Mouse (Mus musculus) cortical plate, adult 2 months (tissue): ENCODE results near the gene Rbms2. TPM values are rescaled to one million over a fixed set of nuclear protein-coding genes. Genes with fewer than 3 reads are reported as not detected.
A peak's percentile ranks its signal among the peaks of the same experiment; 100 is the strongest.

Experiments used
- H3K27ac ChIP-seq: fragments of 200-500 bp; 2 replicates; pipeline ENCODE4 v1.5.1; 2012; ENCODE audit warnings: low read length, control low read depth, inconsistent platforms; ENCODE audit not compliant: insufficient read depth
- H3K4me1 ChIP-seq: fragments of 200-500 bp; 2 replicates; pipeline ENCODE4 v1.6.1; 2011; ENCODE audit warnings: low read length; ENCODE audit not compliant: control insufficient read depth, insufficient read depth
- H3K4me3 ChIP-seq: fragments of 200-500 bp; 2 replicates; pipeline ENCODE4 v1.5.1; 2011; ENCODE audit warnings: mild to moderate bottlenecking, low read length, control low read depth; ENCODE audit not compliant: insufficient read depth
- CTCF ChIP-seq: fragments of 200-500 bp; IDR thresholded peaks from 2 replicates; pipeline ENCODE4 v1.5.1; 2011; ENCODE audit warnings: mild to moderate bottlenecking, control low read depth, low read length; ENCODE audit not compliant: insufficient read depth; ENCODE audit errors: extremely low read depth
- POLR2A ChIP-seq: fragments of 200-500 bp; IDR thresholded peaks from 2 replicates; pipeline ENCODE4 v1.6.1; 2011; ENCODE audit warnings: mild to moderate bottlenecking, low read length, control low read depth; ENCODE audit not compliant: insufficient read depth; ENCODE audit errors: extremely low read depth
- polyA plus RNA-seq: library from polyadenylated mRNA; depleted of rRNA; stranded (reverse); fragments of >200 nt; gene quantifications from 2 replicates; pipeline ENCODE4 v1.2.3, GENCODE M21; 2012

Gene Rbms2
- polyA plus RNA-seq, 1 experiment: 16.9 TPM

DNA sequence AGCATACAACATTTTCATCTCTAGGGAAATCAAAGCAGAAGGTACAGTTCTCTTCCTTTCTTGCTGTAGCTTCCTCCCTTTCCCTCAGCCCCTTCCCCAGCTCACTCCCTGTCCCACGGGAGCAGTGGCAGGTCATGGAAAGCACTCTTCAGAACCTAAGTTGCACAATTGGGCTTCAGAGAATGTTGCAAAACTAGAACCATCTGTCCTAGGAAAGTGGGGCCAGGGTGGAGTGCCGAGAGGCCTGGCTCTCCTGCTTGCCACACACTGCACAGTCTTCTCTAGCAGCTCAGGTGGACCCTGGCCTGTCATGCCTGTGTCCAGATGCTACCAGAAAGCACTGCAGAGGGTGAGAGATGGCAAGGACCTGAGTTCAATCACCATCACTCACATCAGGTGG lies 35.1 kb downstream of the Rbms2 start:
- H3K4me1 ChIP-seq: no peaks in the 10 kb centered on the region
- no peak overlapping the region for H3K27ac ChIP-seq
- no peak overlapping the region for H3K4me3 ChIP-seq
- TF ChIP-seq POLR2A (no peak), CTCF (no peak)

DNA sequence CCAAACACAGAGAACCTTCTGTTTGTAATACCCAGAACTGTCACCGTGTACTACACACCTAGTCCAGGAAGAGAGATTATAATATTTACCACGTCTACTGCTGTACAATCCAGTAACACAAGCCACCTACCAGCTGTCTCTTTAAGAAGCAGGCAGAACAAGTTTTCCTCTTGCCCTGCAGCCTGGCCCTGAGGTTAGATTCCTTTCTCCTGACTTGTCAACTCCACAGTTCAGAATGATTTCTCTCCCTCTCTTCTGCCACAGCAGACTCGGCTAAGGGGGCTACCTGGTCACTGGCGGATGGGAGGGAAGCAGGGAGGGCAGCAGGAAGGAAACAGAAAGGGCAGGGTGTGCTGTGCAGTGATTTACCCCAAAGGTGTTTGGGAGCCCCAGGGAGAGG lies 36.4 kb downstream of the Rbms2 start:
- H3K4me1 ChIP-seq: no peaks in the 10 kb centered on the region
- TF ChIP-seq CTCF (no peak), POLR2A (no peak)
- no peak overlapping the region for H3K27ac ChIP-seq
- H3K4me3 ChIP-seq: no peak overlapping the region

DNA sequence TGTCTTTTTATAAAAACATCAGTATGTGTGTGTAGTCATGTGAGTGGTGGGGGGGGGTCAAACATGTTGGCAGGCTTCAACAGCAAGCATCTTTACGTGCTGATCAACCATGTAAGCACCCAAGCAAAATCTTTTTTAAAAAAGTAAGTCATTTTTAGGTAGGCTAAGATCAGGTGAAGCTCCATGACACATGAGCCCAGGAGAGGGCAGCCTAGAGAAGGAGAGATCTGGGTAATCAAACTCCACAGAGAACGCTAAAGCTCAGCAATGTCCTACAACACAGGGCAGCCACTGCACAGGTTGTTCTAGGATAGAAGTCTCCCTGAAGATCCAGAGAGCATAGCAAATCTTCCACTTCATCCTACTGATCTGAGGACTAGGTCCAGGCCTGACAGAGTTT lies 37.9 kb downstream of the Rbms2 start:
- H3K4me1 ChIP-seq: no peaks in the 10 kb centered on the region
- TF ChIP-seq CTCF (peak; percentile 37; the same call in 1 of the 2 replicates), POLR2A (no peak)
- H3K27ac ChIP-seq: no peak overlapping the region
- H3K4me3 ChIP-seq: no peak overlapping the region

DNA sequence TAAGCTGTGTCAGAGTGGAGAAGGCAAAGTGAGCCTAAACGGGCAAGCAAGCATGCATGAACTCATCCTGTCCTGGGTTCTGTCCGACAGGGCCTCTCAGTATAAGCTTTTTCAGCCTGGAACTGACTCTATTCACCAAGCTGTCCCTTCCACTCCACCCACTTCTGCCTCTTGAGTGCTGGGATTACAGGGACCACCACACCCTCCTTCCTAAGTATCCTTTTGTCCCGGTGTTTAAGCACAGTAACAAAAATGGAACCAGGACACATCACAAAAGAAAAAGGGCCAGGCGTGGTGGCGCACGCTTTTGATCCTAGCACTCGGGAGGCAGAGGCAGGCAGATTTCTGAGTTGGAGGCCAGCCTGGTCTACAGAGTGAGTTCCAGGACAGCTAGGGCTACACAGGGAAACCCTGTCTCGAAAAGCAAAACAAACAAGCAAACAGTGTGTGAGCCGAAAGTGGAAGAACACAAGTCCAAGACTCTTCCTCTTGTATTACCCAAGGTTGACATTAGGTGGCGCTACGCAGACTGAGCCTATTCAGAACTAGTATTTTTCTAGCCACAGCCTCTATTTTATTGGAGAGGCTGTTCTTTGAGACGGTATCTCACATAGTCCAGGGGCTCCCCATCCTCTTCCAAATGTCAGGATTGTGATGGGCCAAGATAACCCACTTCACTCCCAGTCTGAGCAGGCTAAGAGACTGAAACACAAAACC lies 39.7 kb downstream of the Rbms2 start:
- peak; percentile 59 for TF ChIP-seq CTCF
- TF ChIP-seq POLR2A: no peak
- peaks cover 2% of the 10 kb centered on the region for H3K4me1 ChIP-seq
- no peak overlapping the region for H3K27ac ChIP-seq
- no peak overlapping the region for H3K4me3 ChIP-seq

DNA sequence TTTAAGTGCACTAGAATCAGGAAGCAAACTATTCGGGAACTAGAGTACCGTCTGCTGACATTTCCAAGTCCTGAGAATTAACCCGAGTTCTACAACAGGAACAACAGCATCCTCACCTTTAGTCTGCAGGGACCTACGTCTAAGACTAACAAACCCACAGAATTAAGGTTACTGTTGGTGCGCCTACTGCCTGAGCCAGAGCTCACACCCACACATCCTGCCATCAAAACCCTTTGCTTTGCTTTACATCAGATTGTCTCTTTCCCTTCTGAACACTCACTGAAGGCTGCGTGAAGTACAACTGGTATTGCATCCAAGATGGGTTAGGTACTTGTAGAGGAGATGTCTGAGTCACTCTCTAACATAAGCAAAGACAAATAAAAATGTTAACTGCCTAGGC lies 44.7 kb downstream of the Rbms2 start:
- Histone ChIP-seq H3K4me1 (peaks cover 5% of the 10 kb centered on the region), H3K27ac (no peak overlapping the region), H3K4me3 (no peak overlapping the region)
- no peak for TF ChIP-seq POLR2A
- TF ChIP-seq CTCF: no peak

DNA sequence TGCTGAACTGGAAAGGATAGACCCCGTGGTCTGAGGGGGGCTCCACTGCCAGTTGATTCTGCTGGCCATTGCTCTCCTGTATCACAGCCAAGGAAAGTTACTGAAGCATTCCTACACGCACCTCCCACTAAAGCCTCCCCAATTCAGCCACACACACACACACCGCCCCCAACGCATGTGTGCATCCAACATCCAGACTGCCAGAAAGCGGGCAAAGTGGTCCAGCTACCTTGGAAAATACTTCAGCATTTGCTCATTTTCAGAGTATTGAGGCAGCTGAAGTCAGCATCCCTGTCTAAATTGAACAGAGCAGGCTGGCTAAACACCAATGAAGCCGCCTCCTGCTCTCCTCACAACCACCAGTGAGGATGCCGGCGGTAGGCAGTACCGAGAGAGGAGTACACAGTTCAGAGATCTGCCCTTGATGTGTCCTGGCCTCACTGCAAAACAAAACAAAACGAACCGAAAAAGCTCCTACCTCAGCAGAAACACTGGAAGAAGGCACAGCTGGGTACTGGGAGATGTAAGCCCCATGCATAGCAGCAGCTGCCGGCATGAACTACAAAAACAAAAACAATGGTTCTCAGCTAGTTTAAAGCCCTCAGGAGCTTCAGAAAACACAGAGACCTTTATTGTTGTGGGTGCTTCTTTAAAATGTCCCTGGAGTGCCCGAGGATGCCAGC lies 46.3 kb downstream of the Rbms2 start:
- TF ChIP-seq CTCF (no peak), POLR2A (0 out of 2 replicates have a peak, but pooled peaks have one; percentile 5)
- H3K4me1 ChIP-seq: peaks cover 5% of the 10 kb centered on the region
- H3K4me3 ChIP-seq: no peak overlapping the region
- H3K27ac ChIP-seq: 0 out of 2 replicates have a peak overlapping the region, but pooled peaks have one; percentile 18

DNA sequence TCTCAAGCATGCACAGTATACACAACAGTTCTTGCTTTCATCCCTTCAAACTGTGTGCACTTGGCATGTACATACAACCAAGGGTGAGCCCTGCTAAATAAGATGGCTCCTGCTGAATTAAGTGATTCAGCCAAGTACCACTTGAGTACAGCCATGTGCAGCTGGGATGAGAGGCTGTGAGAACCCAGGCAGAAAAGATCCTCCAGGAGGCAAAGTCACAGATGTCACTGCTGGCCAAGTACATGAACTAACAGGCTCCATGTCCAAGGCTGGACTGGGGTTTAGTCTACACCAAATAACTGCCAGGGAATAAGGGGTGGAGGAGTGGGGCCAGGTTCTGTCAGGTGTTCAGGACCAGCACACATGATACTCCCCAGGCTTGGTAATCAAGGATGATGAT lies 48.3 kb downstream of the Rbms2 start:
- Histone ChIP-seq H3K4me3 (no peak overlapping the region), H3K27ac (no peak overlapping the region), H3K4me1 (peaks cover 5% of the 10 kb centered on the region)
- TF ChIP-seq CTCF (no peak), POLR2A (no peak)

DNA sequence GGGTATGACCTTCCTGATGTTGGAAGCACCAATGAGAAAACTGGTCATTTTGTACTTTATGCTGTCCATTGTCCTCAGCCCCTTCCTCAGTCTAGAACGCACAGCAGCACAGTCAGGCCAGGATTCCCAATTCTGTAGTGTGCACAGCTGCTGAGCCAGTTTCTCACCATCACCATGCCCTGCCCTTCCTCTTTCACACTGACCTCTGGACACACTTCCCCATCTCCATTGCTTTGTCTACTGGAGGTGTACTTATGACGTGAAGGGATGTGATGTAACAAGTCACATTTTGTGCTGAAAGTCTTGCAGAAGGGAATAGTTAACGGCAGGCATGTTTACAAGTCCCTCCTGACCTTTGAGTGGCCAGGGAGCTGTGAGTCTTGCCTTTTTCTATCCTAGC lies 48.8 kb downstream of the Rbms2 start:
- Histone ChIP-seq H3K4me1 (peaks cover 5% of the 10 kb centered on the region), H3K27ac (no peak overlapping the region), H3K4me3 (no peak overlapping the region)
- TF ChIP-seq POLR2A (no peak), CTCF (no peak)

DNA sequence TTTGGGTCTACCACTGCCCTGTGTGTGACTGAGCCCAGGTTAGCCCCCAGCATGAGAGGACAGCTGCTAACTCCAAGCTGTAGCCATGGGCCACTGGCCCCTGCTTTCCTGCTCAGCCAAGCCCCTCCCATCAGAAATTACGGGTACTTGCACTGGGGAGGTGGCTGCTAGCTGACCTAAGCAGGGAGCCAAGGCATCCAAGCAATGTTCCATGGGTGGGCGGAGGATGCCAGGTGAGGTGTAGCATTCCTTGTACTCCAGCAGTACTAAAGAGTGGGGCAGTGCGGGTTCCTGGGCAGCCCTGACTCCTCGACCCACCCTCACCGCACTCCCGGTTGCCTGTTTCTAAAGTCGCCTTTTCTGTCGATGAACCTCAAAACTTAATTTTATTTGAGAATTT lies 52.0 kb downstream of the Rbms2 start:
- Histone ChIP-seq H3K4me3 (no peak overlapping the region), H3K27ac (no peak overlapping the region), H3K4me1 (peaks cover under 1% of the 10 kb centered on the region; the same call in 1 of the 2 replicates)
- no peak for TF ChIP-seq POLR2A
- no peak for TF ChIP-seq CTCF

DNA sequence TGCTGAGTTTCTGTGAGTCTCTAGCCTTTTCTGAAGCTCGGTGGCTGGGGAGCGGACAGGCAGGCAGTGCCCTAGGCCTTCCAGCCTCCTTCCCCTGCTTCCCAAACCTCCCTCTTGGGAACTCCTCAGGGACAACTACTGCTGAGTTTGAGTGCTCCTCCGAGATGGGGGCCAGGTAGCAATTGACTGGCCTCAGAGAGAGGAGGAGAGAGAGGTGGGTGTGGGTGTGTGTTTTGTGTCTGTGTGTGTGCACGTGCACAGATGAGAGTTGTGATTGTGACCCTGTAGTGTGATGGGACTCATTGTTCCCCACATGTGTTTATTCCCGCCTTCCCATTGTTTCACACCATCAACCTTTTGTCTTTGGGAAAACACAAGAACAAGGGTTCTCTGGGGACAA lies 52.6 kb downstream of the Rbms2 start:
- Histone ChIP-seq H3K4me3 (no peak overlapping the region), H3K4me1 (no peaks in the 10 kb centered on the region), H3K27ac (no peak overlapping the region)
- TF ChIP-seq POLR2A: no peak
